Mouse (Mus musculus) midbrain, postnatal 0 days (tissue): ENCODE results near the gene Trabd. TPM values are rescaled to one million over a fixed set of nuclear protein-coding genes. Genes with fewer than 3 reads are reported as not detected.

ENCODE experiments used
- ATAC-seq: fragments of 200-750 bp; cut with Nextera tagmentation; 2 replicates; pipeline ENCODE4 v1.8.0; 2017; ENCODE audit warnings: moderate number of reproducible peaks, mild to moderate bottlenecking, moderate TSS enrichment, moderate library complexity; ENCODE audit not compliant: low FRiP score
- DNase-seq: peaks from one replicate; pipeline ENCODE4 v3.0.0-alpha.2; 2015; ENCODE audit warnings: low spot score
- H3K27ac ChIP-seq: fragments of 300-500 bp; sonication (generic); 2 replicates; pipeline ENCODE4 v1.5.1; 2014; ENCODE audit warnings: low read depth, mild to moderate bottlenecking, low read length, mixed read lengths
- H3K27me3 ChIP-seq: fragments of 300-500 bp; sonication (generic); 2 replicates; pipeline ENCODE4 v1.6.1; 2014; ENCODE audit warnings: low read length, control low read depth, mixed read lengths; ENCODE audit not compliant: insufficient read depth
- H3K36me3 ChIP-seq: fragments of 300-500 bp; sonication (generic); 2 replicates; pipeline ENCODE4 v1.6.1; 2014; ENCODE audit warnings: low read length, control low read depth, mixed read lengths; ENCODE audit not compliant: insufficient read depth
- H3K4me1 ChIP-seq: fragments of 300-500 bp; sonication (generic); 2 replicates; pipeline ENCODE4 v1.6.1; 2014; ENCODE audit warnings: mild to moderate bottlenecking, control low read depth, antibody characterized with exemption, low read length, mixed read lengths; ENCODE audit not compliant: insufficient read depth
- H3K4me2 ChIP-seq: fragments of 300-500 bp; sonication (generic); 2 replicates; pipeline ENCODE4 v1.6.1; 2014; ENCODE audit warnings: low read depth, mild to moderate bottlenecking, low read length, mixed read lengths; ENCODE audit not compliant: poor library complexity, severe bottlenecking
- H3K4me3 ChIP-seq: fragments of 300-500 bp; sonication (generic); 2 replicates; pipeline ENCODE4 v1.5.1; 2014; ENCODE audit warnings: low read depth, mild to moderate bottlenecking, low read length, moderate library complexity
- H3K9ac ChIP-seq: fragments of 300-500 bp; sonication (generic); replicated peaks from 2 replicates; pipeline ENCODE4 v1.6.1; 2014; ENCODE audit warnings: mild to moderate bottlenecking, low read length, moderate library complexity, mixed read lengths; ENCODE audit not compliant: poor library complexity, severe bottlenecking
- H3K9me3 ChIP-seq: fragments of 300-500 bp; sonication (generic); 2 replicates; pipeline ENCODE4 v1.6.1; 2016; ENCODE audit warnings: low read length, control low read depth
- CTCF ChIP-seq: IDR thresholded peaks from 2 replicates; pipeline ENCODE4 v1.5.1; 2016; ENCODE audit warnings: antibody characterized with exemption, mild to moderate bottlenecking
- WGBS: fragments of 180-500 bp; shearing (Covaris S2); extraction: QIAGEN DNeasy Blood & Tissue Kit; methylation state at CpG from one replicate; pipeline ENCODE4 v1.1.7; 2014; 5-methylcytosine and 5-hydroxymethylcytosine counted together
- polyA plus RNA-seq: library from polyadenylated mRNA; unstranded; fragments of >200 nt; fragmentation: Nextera tagmentation; extraction: Ambion mirVana; gene quantifications from 2 replicates; pipeline ENCODE4 v1.2.1, GENCODE M21; 2015
- total RNA-seq: library from RNA; depleted of rRNA; stranded (reverse); fragments of >200 nt; gene quantifications from 2 replicates; pipeline ENCODE4 v1.2.3, GENCODE M21; 2014; rRNA removed

The Trabd gene
- total and polyA plus RNA-seq, 2 experiments from 2014 or later: 21.6 to 48.6 TPM

DNA sequence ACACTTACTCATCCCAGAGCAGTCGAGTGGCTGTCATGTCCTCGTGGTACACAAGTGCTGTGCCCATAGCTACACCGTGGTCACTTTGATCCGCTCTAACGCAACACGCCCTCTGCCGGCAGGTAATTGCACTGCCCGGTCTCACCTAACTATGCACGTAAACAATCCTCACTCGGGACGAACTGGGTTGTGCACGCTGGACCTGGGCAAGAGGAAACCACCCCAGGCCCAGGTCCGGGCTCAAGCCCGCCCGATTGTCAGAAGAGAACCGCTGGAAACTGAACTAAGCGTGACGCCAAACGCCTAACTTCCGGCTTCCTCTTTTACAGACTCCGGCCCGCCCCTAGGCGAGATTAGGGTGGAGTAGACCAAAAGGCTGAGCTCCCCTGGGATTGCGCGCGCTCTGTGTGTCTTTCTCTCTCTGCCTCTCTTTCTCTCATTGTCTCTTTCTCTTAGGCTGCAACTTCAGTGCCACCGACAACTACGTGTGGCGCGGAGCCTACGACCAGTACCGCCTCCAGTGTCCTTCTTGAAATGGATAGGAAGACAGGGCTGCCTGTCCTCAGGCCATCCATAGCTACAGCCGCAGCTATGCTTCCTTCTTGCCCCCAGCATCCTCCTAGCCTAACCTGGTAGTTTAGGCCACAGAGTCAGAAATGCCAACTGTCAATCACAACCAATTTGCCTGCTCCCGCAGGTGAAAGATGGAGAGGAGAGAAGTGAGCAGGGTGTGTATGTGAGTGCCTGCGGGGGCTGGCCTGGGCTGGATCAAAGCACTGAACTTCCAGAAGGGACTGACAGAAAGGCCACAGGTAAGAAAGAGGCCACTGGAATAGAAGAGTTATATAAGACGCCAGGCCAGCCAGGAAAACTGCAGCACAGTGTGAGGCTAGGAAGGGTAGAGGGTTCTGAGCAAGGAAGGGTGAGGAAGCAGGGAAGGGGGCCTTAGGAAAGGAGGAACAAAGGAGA lies 53.7 kb downstream of the Trabd start, which contains the start of gene Hdac10:
Gene Hdac10, minus strand, starts transcription at position 319 of the 969 bp plus-strand sequence.
- Histone ChIP-seq H3K27ac (peak within 1 kb of the TSS; percentile 73), H3K4me1 (peaks cover 12% of the 10 kb centered on the region), H3K4me2 (peak within 1 kb of the TSS; percentile 75), H3K9ac (peak within 1 kb of the TSS; percentile 63), H3K9me3 (no peaks in the 10 kb centered on the region), H3K36me3 (no peaks in the 10 kb centered on the region), H3K4me3 (peak within 1 kb of the TSS; percentile 55), H3K27me3 (no peaks in the 10 kb centered on the region)
- peak; percentile 83 for ATAC-seq
- TF ChIP-seq CTCF: peak; percentile 91
- 4% methylated on average over 36 of the region's 36 CpGs for WGBS
- peak; percentile 85 for DNase-seq

- Histone ChIP-seq H3K27ac (no peak overlapping the region), H3K4me3 (no peak overlapping the region), H3K36me3 (no peaks in the 10 kb centered on the region), H3K27me3 (no peaks in the 10 kb centered on the region), H3K4me2 (no peak overlapping the region), H3K4me1 (peaks cover 8% of the 10 kb centered on the region; the same call in 1 of the 2 replicates), H3K9me3 (no peaks in the 10 kb centered on the region), H3K9ac (no peak overlapping the region)
- no peak for DNase-seq
- no peak for TF ChIP-seq CTCF
- no peak for ATAC-seq
Measured at GRCm38 (mm10) chr15:89130245-89130644, 55.3 kb downstream of the Trabd start.

DNA sequence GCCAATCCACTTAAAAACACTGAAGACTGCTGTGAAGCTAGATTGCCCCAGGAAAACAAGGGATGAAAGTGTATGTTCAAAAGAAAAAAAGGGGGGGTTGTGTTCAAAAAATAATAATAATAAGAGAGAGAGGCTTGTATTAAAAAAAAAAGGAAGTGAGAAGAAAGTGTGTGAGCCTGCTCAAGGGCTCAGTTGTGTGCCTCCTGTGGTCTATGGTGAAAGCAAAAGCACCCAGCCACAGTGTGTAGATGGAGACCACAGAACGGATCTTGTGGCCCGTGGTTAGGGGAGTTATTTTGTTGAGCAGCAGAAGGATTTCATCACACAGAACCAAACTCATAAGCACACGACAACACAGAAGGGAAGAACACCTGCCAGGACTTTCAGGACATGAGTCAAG lies 56.4 kb downstream of the Trabd start:
- Histone ChIP-seq H3K36me3 (no peaks in the 10 kb centered on the region), H3K27ac (no peak overlapping the region), H3K4me3 (no peak overlapping the region), H3K9ac (no peak overlapping the region), H3K9me3 (no peaks in the 10 kb centered on the region), H3K4me1 (peaks cover 8% of the 10 kb centered on the region; the same call in 1 of the 2 replicates), H3K4me2 (no peak overlapping the region), H3K27me3 (no peaks in the 10 kb centered on the region)
- no peak for ATAC-seq
- 90% methylated on average over 3 of the region's 3 CpGs for WGBS
- DNase-seq: no peak
- no peak for TF ChIP-seq CTCF

Other genes with a start within 250 kb of the Trabd start
- 78.0 and 95.4 TPM in 2 replicates for gene Pim3, start 212.9 kb upstream of the Trabd start, total RNA-seq
- 69.1 and 72.5 TPM in 2 replicates for gene Pim3, start 212.9 kb upstream of the Trabd start, polyA plus RNA-seq
- gene Ttll8, start 120.7 kb upstream of the Trabd start, total RNA-seq: 3.3 TPM in 1 of 2 replicates, not detected in the other
- gene Ttll8, start 120.7 kb upstream of the Trabd start, polyA plus RNA-seq: 0.26 and 0.35 TPM in 2 replicates
- 46.6 and 60.0 TPM in 2 replicates for gene Mlc1, start 96.1 kb upstream of the Trabd start, total RNA-seq
- gene Mlc1, start 96.1 kb upstream of the Trabd start, polyA plus RNA-seq: 46.7 and 46.8 TPM in 2 replicates
- 0.22 TPM in 1 of 2 replicates, not detected in the other for gene Mov10l1, start 92.2 kb upstream of the Trabd start, total RNA-seq
- not detected in 2 replicates for gene Mov10l1, start 92.2 kb upstream of the Trabd start, polyA plus RNA-seq
- gene Panx2, start 15.4 kb upstream of the Trabd start, total RNA-seq: 14.4 and 16.4 TPM in 2 replicates
- gene Panx2, start 15.4 kb upstream of the Trabd start, polyA plus RNA-seq: 9.3 and 13.3 TPM in 2 replicates
- gene Selenoo, start 14.0 kb downstream of the Trabd start, total RNA-seq: 42.3 and 50.0 TPM in 2 replicates
- gene Selenoo, start 14.0 kb downstream of the Trabd start, polyA plus RNA-seq: 19.0 and 19.4 TPM in 2 replicates
- 46.1 and 68.0 TPM in 2 replicates for gene Tubgcp6, start 48.0 kb downstream of the Trabd start, total RNA-seq
- gene Tubgcp6, start 48.0 kb downstream of the Trabd start, polyA plus RNA-seq: 10.8 and 11.0 TPM in 2 replicates
- gene Hdac10, start 53.6 kb downstream of the Trabd start, total RNA-seq: 24.4 and 26.4 TPM in 2 replicates
- 24.5 and 25.6 TPM in 2 replicates for gene Hdac10, start 53.6 kb downstream of the Trabd start, polyA plus RNA-seq
- 1.5 and 4.7 TPM in 2 replicates for gene Mapk12, start 65.6 kb downstream of the Trabd start, total RNA-seq
- 2.0 and 3.2 TPM in 2 replicates for gene Mapk12, start 65.6 kb downstream of the Trabd start, polyA plus RNA-seq
- 26.9 and 34.8 TPM in 2 replicates for gene Mapk11, start 74.5 kb downstream of the Trabd start, total RNA-seq
- 18.9 and 19.3 TPM in 2 replicates for gene Mapk11, start 74.5 kb downstream of the Trabd start, polyA plus RNA-seq
- gene Plxnb2, start 105.7 kb downstream of the Trabd start, total RNA-seq: 153 and 199 TPM in 2 replicates
- 46.8 and 50.4 TPM in 2 replicates for gene Plxnb2, start 105.7 kb downstream of the Trabd start, polyA plus RNA-seq
- gene Dennd6b, start 121.4 kb downstream of the Trabd start, total RNA-seq: 98.8 and 115 TPM in 2 replicates
- 88.2 and 88.3 TPM in 2 replicates for gene Dennd6b, start 121.4 kb downstream of the Trabd start, polyA plus RNA-seq
- 225 and 315 TPM in 2 replicates for gene Ppp6r2, start 136.4 kb downstream of the Trabd start, total RNA-seq
- 76.5 and 87.1 TPM in 2 replicates for gene Ppp6r2, start 136.4 kb downstream of the Trabd start, polyA plus RNA-seq
- 268 and 287 TPM in 2 replicates for gene Sbf1, start 240.2 kb downstream of the Trabd start, total RNA-seq
- 77.3 and 79.3 TPM in 2 replicates for gene Sbf1, start 240.2 kb downstream of the Trabd start, polyA plus RNA-seq
- gene Adm2, start 247.6 kb downstream of the Trabd start, total RNA-seq: not detected in 2 replicates
- gene Adm2, start 247.6 kb downstream of the Trabd start, polyA plus RNA-seq: not detected in 2 replicates